Mouse (Mus musculus) CH12.LX (cell line): Measurements from ENCODE around the gene Uri1. TPM values are rescaled to one million over a fixed set of nuclear protein-coding genes. Genes with fewer than 3 reads are reported as not detected.

Experiments used
- DNase-seq: peaks from one replicate; pipeline ENCODE4 v3.0.0-alpha.2; 2013; ENCODE audit errors: extremely low read depth
- H3K27ac ChIP-seq: 2 replicates; pipeline ENCODE4 v1.5.1; 2012; ENCODE audit warnings: low read depth, mild to moderate bottlenecking, control low read depth, moderate library complexity; ENCODE audit not compliant: insufficient read depth
- H3K27me3 ChIP-seq: replicated peaks from 2 replicates; pipeline ENCODE3; 2012; ENCODE audit warnings: inconsistent platforms
- H3K36me3 ChIP-seq, 2 experiments: replicated peaks in 1 of 2; 2 replicates each; pipeline versions ENCODE3 to v1.6.1; 2012; ENCODE audit warnings: inconsistent platforms in 1 of 2, low read length in 1 of 2, mild to moderate bottlenecking in 1 of 2, mixed read lengths in 1 of 2, moderate library complexity in 1 of 2; ENCODE audit not compliant: control insufficient read depth in 1 of 2, insufficient read depth in 1 of 2
- H3K4me1 ChIP-seq, 2 experiments: 2 replicates each; pipeline ENCODE4 v1.6.1; 2012; ENCODE audit warnings: inconsistent platforms in 1 of 2, moderate library complexity in 1 of 2; ENCODE audit not compliant: insufficient read depth in 2 of 2, control insufficient read depth in 1 of 2
- H3K4me2 ChIP-seq: 2 replicates; pipeline ENCODE4 v1.6.1; 2012; ENCODE audit warnings: low read depth, mild to moderate bottlenecking, control low read depth; ENCODE audit not compliant: poor library complexity, insufficient read depth, severe bottlenecking
- H3K4me3 ChIP-seq, 3 experiments: fragments of 150-350 bp in 1 of 3; sonication (generic) in 1 of 3; replicated peaks in 1 of 3; 2 replicates each; pipeline versions ENCODE3 to v1.5.1; 2011 to 2012; ENCODE audit warnings: low read depth in 2 of 3, low read length in 2 of 3, mild to moderate bottlenecking in 2 of 3, moderate library complexity in 2 of 3, control low read depth in 1 of 3, improper control_type of control experiment in 1 of 3, inconsistent platforms in 1 of 3, mixed read lengths in 1 of 3; ENCODE audit not compliant: poor library complexity in 1 of 3
- H3K79me2 ChIP-seq: replicated peaks from 2 replicates; pipeline ENCODE4 v1.6.1; 2012; ENCODE audit warnings: mild to moderate bottlenecking, moderate library complexity; ENCODE audit not compliant: control insufficient read depth, poor library complexity, insufficient read depth, severe bottlenecking; ENCODE audit errors: extremely low read depth
- H3K9ac ChIP-seq: 2 replicates; pipeline ENCODE4 v1.6.1; 2012; ENCODE audit warnings: low read depth, mild to moderate bottlenecking, control low read depth, moderate library complexity; ENCODE audit not compliant: insufficient read depth
- H3K9me3 ChIP-seq: replicated peaks from 2 replicates; pipeline ENCODE3; 2012; ENCODE audit warnings: low read length, inconsistent platforms, mixed read lengths
- CHD1 ChIP-seq: IDR thresholded peaks from 2 replicates; pipeline ENCODE4 v1.6.1; 2012; ENCODE audit warnings: low read depth, low read length, improper control_type of control experiment, inconsistent platforms
- E2F4 ChIP-seq: IDR thresholded peaks from 2 replicates; pipeline ENCODE4 v1.6.1; 2011; ENCODE audit warnings: low read depth, low read length, improper control_type of control experiment; ENCODE audit not compliant: insufficient replicate concordance
- ELF1 ChIP-seq: IDR thresholded peaks from 2 replicates; pipeline ENCODE4 v1.6.1; 2014; ENCODE audit warnings: low read depth, mild to moderate bottlenecking, inconsistent platforms, low read length, improper control_type of control experiment
- EP300 ChIP-seq: IDR thresholded peaks from 2 replicates; pipeline ENCODE4 v1.6.1; 2011; ENCODE audit warnings: low read length, improper control_type of control experiment
- HCFC1 ChIP-seq: IDR thresholded peaks from 2 replicates; pipeline ENCODE4 v1.6.1; 2012; ENCODE audit warnings: low read depth, mild to moderate bottlenecking, inconsistent platforms, low read length, improper control_type of control experiment
- KAT2A ChIP-seq: IDR thresholded peaks from 2 replicates; pipeline ENCODE4 v1.6.1; 2012; ENCODE audit warnings: low read length, improper control_type of control experiment, inconsistent platforms; ENCODE audit not compliant: insufficient replicate concordance
- MAFK ChIP-seq: IDR thresholded peaks from 2 replicates; pipeline ENCODE4 v1.6.1; 2011; ENCODE audit warnings: low read length, improper control_type of control experiment; ENCODE audit not compliant: insufficient replicate concordance
- MAX ChIP-seq: IDR thresholded peaks from 2 replicates; pipeline ENCODE4 v1.6.1; 2011; ENCODE audit warnings: low read length, improper control_type of control experiment
- MAZ ChIP-seq: IDR thresholded peaks from 2 replicates; pipeline ENCODE4 v1.6.1; 2012; ENCODE audit warnings: low read depth, mild to moderate bottlenecking, inconsistent platforms, low read length, improper control_type of control experiment, moderate library complexity
- MEF2A ChIP-seq: IDR thresholded peaks from 2 replicates; pipeline ENCODE4 v1.6.1; 2014; ENCODE audit warnings: low read depth, mild to moderate bottlenecking, inconsistent platforms, low read length, improper control_type of control experiment, borderline replicate concordance
- MXI1 ChIP-seq: IDR thresholded peaks from 2 replicates; pipeline ENCODE4 v1.6.1; 2011; ENCODE audit warnings: mild to moderate bottlenecking, low read depth, low read length, improper control_type of control experiment
- PAX5 ChIP-seq: IDR thresholded peaks from 2 replicates; pipeline ENCODE4 v1.6.1; 2012; ENCODE audit warnings: low read length, inconsistent platforms, mixed read lengths
- POLR2A ChIP-seq: IDR thresholded peaks from 2 replicates; pipeline ENCODE4 v1.6.1; 2011; ENCODE audit warnings: low read depth, mild to moderate bottlenecking, improper control_type of control experiment, low read length
- RCOR1 ChIP-seq: conservative IDR thresholded peaks from 2 replicates; pipeline ENCODE4 v1.6.1; 2012; ENCODE audit warnings: low read depth, mild to moderate bottlenecking, inconsistent platforms, low read length, improper control_type of control experiment
- SIN3A ChIP-seq: IDR thresholded peaks from 2 replicates; pipeline ENCODE4 v1.6.1; 2012; ENCODE audit warnings: low read length, improper control_type of control experiment, inconsistent platforms
- SMC3 ChIP-seq: IDR thresholded peaks from 2 replicates; pipeline ENCODE4 v1.6.1; 2011; ENCODE audit warnings: low read depth, low read length, improper control_type of control experiment
- TCF12 ChIP-seq: IDR thresholded peaks from 2 replicates; pipeline ENCODE4 v1.6.1; 2014; ENCODE audit warnings: low read depth, mild to moderate bottlenecking, inconsistent platforms, low read length, improper control_type of control experiment
- UBTF ChIP-seq: IDR thresholded peaks from 2 replicates; pipeline ENCODE4 v1.6.1; 2012; ENCODE audit warnings: low read depth, mild to moderate bottlenecking, inconsistent platforms, low read length, improper control_type of control experiment, moderate library complexity
- USF1 ChIP-seq: IDR thresholded peaks from 2 replicates; pipeline ENCODE4 v1.6.1; 2014; ENCODE audit warnings: low read depth, mild to moderate bottlenecking, inconsistent platforms, low read length, improper control_type of control experiment
- USF2 ChIP-seq: conservative IDR thresholded peaks from 2 replicates; pipeline ENCODE4 v1.6.1; 2011; ENCODE audit warnings: low read depth, low read length, improper control_type of control experiment
- ZMIZ1 ChIP-seq: IDR thresholded peaks from 2 replicates; pipeline ENCODE4 v1.6.1; 2012; ENCODE audit warnings: low read depth, mild to moderate bottlenecking, inconsistent platforms, low read length, improper control_type of control experiment
- dilution Hi-C: fragments of 300-500 bp; cut with MboI; formaldehyde crosslinking; loops from 2 replicates; pipeline ENCODE4 v1.14.3; 2020; ENCODE audit warnings: low sequenced_read_pairs; ENCODE audit not compliant: extremely low pct_unique_long_range_greater_than_20kb, extremely low pct_ligation_motif_present
- in situ Hi-C: fragments of 300-500 bp; cut with MboI; formaldehyde crosslinking; loops from 3 replicates; pipeline ENCODE4 v1.14.3; 2019; ENCODE audit warnings: low sequenced_read_pairs, low pct_ligation_motif_present, low pct_unique_long_range_greater_than_20kb, mixed read lengths
- polyA plus RNA-seq: library from polyadenylated mRNA; unstranded; fragments of >175 nt; gene quantifications from 2 replicates; pipeline ENCODE4 v1.2.1, GENCODE M21; 2012; ENCODE audit warnings: low read depth; ENCODE audit not compliant: insufficient read length
- total RNA-seq, 2 experiments: library from RNA; depleted of rRNA; stranded (reverse); fragments of 300-350 nt in 1 of 2; fragments of >200 nt in 1 of 2; gene quantifications; 2 replicates each; pipeline ENCODE4 v1.2.3; 2012 to 2014

The Uri1 gene
- total and polyA plus RNA-seq, 3 experiments = 37.1 to 53.3 (median 50.1) TPM

- Histone ChIP-seq H3K9ac (no peak overlapping the region), H3K9me3 (no peaks in the 10 kb centered on the region), H3K27me3 (no peaks in the 10 kb centered on the region), H3K27ac (no peak overlapping the region), H3K4me3 (no peak overlapping the region), H3K4me1 (no peaks in the 10 kb centered on the region), H3K79me2 (no peaks in the 10 kb centered on the region), H3K4me2 (no peak overlapping the region), H3K36me3 (peaks cover 7 to 53% of the 10 kb centered on the region in 2 experiments)
- dilution Hi-C loops = no loop called here
- DNase-seq = no peak
- in situ Hi-C loops = no loop called here
- TF ChIP-seq MXI1 (no peak), UBTF (no peak), CHD1 (no peak), ZMIZ1 (no peak), ELF1 (no peak), MAZ (no peak), USF1 (no peak), E2F4 (no peak), TCF12 (no peak), SIN3A (no peak)
Measured at GRCm38 (mm10) chr7:37972999-37973555, 50.3 kb downstream of the Uri1 start.

- Histone ChIP-seq H3K4me3 (no peak overlapping the region), H3K27ac (no peak overlapping the region), H3K9me3 (no peaks in the 10 kb centered on the region), H3K79me2 (no peaks in the 10 kb centered on the region), H3K9ac (no peak overlapping the region), H3K27me3 (no peaks in the 10 kb centered on the region), H3K4me2 (no peak overlapping the region), H3K36me3 (peaks cover 7 to 53% of the 10 kb centered on the region in 2 experiments), H3K4me1 (no peaks in the 10 kb centered on the region)
- dilution Hi-C loops = no loop called here
- in situ Hi-C loops = no loop called here
- TF ChIP-seq KAT2A (no peak), USF1 (no peak), HCFC1 (no peak), USF2 (no peak), MAZ (no peak), MEF2A (no peak), PAX5 (no peak), MAFK (no peak), SMC3 (no peak), UBTF (no peak), MAX (no peak), POLR2A (no peak), RCOR1 (no peak), EP300 (no peak)
- DNase-seq = no peak
Measured at GRCm38 (mm10) chr7:37972571-37972970, 50.8 kb downstream of the Uri1 start.
